Mouse (Mus musculus): ENCODE measurements around the gene Kctd19. TPM values are rescaled to one million over a fixed set of nuclear protein-coding genes. Genes with fewer than 3 reads are reported as not detected.

Kctd19 gene
- total RNA-seq, 4 experiments from 2014 or later, result 0.11 to 0.31 (median 0.28) TPM; not detected in 1

DNA sequence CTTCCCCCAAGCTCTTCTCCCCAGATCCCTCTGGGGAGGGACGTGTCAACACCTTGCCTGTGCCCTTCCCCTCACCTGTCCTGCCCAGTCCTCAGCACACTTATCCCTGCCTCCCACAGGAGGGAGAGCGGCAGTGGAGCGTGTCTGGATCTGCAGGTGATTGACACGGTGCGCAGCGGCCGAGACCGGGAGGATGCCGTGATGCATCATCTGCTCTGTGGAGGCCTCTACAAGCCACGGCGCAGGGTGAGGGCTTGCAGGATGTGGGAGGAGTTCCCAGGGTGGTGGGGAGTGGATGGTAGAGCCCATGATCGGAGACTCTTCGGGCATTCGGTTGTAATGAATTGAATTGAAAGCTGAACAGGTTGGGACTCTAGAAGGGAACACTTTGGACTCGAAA is 54.1 kb downstream of the Kctd19 start:
- no peak for DNase-seq (ENCODE audit: low spot score)

DNA sequence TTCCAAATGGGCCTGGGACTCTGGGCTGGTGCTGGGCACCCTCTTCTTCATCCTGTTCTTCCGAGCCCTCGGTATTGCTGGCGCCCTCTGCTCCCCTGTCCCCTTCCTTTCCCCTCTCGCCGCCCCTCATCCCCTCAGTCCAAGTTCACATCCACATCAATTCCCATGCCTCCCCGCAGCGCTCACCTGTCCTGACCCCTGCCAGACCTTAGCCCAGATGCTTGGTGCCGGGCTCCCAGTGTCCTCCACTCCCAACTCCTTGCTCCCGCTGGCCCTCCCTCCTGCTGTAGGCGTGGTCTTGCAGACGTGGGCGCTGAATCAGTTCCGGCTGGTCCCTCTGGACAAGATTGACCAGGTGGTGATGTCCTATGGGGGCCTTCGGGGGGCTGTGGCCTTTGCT is 56.6 kb downstream of the Kctd19 start:
- no peak for DNase-seq (ENCODE audit: low spot score)

- DNase-seq (ENCODE audit: low spot score), result peak; percentile 61
These were observed 57.9 kb downstream of the Kctd19 start for GRCm38 (mm10) chr8:105355179-105356024.

GRCm38 (mm10) chr8:105354549-105354948 is 58.8 kb downstream of the Kctd19 start:
- no peak for DNase-seq (ENCODE audit: low spot score)

GRCm38 (mm10) chr8:105353583-105354135 is 59.6 kb downstream of the Kctd19 start:
- DNase-seq (ENCODE audit: low spot score), result no peak

GRCm38 (mm10) chr8:105350186-105350585 is 63.1 kb downstream of the Kctd19 start:
- no peak for DNase-seq (ENCODE audit: low spot score)

DNA sequence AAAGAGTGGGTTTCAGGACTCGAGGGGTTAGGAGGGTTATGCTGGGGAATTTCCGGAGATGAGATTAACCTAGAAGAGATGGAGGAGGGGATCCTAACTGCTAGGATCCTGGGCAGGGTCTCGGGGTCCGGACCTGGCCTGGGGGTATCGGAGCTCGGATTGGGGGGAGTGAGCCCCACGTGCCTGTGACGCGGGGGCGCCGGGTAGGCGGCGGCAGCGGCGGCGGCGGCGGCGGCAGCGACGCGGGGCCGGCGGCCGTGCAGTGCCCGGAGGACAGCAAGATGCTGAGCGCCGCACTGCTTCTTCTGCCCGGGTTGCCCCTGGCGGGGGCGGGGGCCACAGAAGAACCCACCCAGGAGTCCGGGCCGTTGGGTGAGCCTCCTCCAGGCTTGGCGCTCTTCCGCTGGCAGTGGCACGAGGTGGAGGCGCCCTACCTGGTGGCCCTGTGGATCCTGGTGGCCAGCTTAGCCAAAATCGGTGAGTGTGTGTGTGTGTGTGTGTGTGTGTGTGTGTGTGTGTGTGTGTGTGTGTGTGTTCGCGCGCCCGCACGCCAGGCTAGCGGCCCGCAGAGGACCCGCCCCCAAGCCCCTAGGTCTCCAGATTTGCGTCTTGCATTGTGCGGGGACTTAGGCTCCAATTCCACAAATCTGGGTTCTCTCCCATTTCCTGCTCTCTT is 64.1 kb downstream of the Kctd19 start:
- DNase-seq (ENCODE audit: low spot score), result no peak

GRCm38 (mm10) chr8:105348450-105349095 is 64.7 kb downstream of the Kctd19 start, which contains the start of gene Slc9a5:
TSS of gene Slc9a5 (plus strand) at chr8:105348843.
- no peak for DNase-seq (ENCODE audit: low spot score)

- peak; percentile 93 for DNase-seq (ENCODE audit: low spot score)
These were observed 65.7 kb downstream of the Kctd19 start, which contains the start of gene Fhod1 for GRCm38 (mm10) chr8:105347428-105348221. TSS of gene Fhod1 (minus strand) at chr8:105347953.

DNA sequence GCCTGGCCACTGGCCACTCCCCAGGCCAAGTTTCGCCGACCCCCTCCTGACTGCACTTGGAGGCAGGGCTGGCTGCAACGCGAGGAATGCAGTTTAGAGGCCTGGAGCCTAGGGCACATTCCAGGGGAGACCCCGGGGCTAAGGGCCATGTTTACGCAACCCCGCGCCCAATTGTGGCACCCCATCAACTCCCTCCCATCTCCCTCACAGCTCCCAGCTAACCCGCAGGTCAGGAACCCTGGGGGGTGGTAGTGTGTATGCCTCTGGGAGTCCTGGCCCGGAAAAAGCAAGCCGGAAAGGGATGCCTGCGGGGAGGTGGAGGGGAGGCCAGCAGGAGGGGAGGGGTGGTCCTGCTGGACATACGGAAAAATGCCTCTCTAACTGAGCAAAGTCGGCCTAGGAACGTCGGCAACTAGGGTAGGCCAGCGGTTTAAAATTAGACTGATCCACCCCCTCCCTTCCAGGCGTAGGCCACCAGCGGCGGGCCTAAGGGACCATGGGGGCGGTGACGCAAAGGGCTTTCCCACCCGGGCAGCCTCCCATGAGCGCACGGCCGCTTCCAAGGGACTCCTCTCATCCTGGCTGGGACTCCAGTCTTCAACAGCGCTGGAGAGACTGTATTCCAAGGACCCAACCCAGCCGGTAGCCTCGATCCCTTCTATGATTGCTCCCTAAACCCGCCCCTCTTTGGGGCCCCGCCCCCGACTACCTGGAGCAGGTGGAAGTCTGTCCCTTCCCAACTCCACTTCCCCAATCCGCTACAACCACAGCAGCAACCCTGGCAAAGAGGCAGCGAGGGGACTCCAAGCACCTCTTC is 66.5 kb downstream of the Kctd19 start:
- DNase-seq (ENCODE audit: low spot score), result peak; percentile 77

GRCm38 (mm10) chr8:105345061-105345975 is 68.0 kb downstream of the Kctd19 start:
- peak; percentile 62 for DNase-seq (ENCODE audit: low spot score)

GRCm38 (mm10) chr8:105343791-105344574 is 69.3 kb downstream of the Kctd19 start:
- DNase-seq (ENCODE audit: low spot score), result no peak

DNA sequence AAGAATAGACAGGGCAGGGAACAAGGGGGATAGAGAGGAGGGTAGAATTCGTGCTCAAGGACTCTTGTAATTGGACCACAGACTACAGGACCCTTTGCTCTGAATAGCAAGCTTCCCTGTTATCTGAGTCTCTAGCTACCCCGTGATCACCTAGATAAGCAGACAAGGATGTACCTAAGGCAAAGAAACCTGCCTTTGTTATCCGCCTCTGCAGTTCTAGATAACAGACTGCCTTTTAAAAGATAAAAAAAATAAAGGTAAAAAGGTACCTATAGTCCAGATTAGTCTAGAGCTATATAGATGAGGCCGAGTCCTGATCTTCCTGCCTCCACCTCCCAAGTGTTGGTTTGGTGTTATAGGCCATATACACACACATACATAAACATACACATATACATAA is 70.5 kb downstream of the Kctd19 start:
- DNase-seq (ENCODE audit: low spot score), result no peak

DNA sequence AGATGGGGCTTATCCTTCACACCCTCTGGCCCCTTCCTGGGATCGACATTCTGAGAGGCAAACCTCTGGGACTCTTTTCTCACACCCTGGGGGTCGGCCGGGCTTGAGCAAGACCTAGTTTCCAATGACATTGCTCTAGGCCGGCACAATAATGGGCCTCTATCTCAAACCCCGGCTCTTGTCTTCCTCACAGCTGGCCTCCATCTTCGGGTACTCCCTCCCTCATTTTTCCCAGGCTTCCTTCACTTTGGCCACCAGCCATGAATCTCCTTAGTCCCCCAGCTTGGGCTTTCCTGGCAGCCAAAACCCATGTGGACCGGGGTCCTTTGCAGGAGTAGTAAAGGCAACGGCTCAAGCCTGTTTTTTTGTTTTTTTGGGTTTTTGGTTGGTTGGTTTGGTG is 71.9 kb downstream of the Kctd19 start:
- no peak for DNase-seq (ENCODE audit: low spot score)

DNA sequence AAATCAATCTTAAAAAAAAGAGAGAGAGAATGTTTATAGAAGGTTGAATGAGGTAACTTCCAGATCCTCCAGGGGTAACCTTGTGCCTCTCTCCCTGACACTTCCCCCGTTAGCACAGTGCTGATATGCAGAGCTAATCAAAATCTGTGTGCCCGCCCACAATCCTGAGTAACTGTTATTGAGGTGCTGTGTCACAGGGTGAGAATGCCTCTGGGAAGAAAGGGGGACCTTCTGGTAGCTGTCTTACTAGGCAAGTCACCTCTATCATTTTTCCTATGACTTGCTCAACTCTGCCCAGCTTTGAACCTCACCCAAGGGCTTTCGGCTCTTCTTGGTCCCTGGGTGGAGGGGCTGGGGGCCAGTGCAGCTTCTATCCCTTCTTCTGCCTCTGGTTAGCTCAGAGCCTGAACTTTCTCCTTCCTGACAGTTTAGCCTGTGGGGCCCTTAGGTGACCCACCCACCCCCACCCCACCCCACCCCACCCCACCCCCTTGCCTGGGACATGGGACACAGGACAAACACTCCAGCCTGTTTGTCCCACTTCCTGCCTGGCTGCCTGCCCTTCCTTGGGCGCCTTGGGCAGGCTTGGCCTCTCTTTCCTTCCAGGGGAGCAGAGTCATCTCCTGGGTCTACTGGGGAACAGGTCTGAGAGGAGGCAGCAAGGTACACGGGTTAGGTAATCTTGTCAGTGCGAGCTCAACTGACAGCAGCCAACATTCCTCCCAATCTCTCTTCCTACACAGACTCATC is 73.2 kb downstream of the Kctd19 start:
- DNase-seq (ENCODE audit: low spot score), result no peak

GRCm38 (mm10) chr8:105338992-105339391 is 74.3 kb downstream of the Kctd19 start:
- DNase-seq (ENCODE audit: low spot score), result no peak

DNA sequence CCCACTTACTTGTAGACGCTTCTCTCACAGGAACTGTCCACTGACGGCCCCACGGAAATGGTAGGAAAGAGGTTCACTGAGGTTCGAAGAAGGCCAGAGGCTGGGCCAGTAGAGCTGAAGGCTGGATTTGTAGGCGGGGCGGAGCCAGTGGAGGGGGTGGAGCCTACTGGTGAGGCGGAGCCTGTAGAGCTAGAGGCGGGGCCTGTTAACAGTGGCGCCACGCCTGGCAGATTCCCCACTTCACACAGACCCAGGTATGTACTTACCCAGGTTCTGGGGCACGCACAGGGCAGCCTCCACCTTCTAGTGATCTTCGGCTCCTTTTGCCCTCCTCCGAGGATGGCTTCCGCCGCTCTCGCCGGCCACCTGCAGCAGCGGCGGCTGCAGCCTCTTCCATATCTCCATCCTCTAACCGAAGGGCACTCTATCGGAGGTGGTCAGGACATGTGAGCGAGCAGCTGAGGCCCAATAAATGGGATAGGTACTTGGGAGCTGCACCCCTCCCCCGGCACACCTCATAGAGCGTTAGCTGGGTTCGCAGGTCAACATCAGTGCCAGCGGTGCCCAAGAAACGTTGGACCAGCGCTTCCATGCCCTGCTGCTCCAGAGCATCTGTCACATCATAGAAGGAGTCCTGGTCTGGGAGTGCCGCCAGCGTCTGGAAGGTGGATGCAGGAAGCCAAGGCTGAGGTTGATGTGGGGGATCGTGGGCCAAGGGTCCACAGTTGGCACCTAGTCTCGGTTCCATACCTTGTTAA is 76.8 kb downstream of the Kctd19 start:
- DNase-seq (ENCODE audit: low spot score), result no peak

All from heart, adult 8-10 months (tissue).